Mouse (Mus musculus) CH12.LX (cell line): ENCODE measurements around the gene Pptc7. TPM values are rescaled to one million over a fixed set of nuclear protein-coding genes. Genes with fewer than 3 reads are reported as not detected.

Experiments used
- DNase-seq: peaks from one replicate; pipeline ENCODE4 v3.0.0-alpha.2; 2013; ENCODE audit errors: extremely low read depth
- H3K27ac ChIP-seq: 2 replicates; pipeline ENCODE4 v1.5.1; 2012; ENCODE audit warnings: low read depth, mild to moderate bottlenecking, control low read depth, moderate library complexity; ENCODE audit not compliant: insufficient read depth
- H3K27me3 ChIP-seq: replicated peaks from 2 replicates; pipeline ENCODE3; 2012; ENCODE audit warnings: inconsistent platforms
- H3K36me3 ChIP-seq, 2 experiments: replicated peaks in 1 of 2; 2 replicates each; pipeline versions ENCODE3 to v1.6.1; 2012; ENCODE audit warnings: inconsistent platforms in 1 of 2, low read length in 1 of 2, mild to moderate bottlenecking in 1 of 2, mixed read lengths in 1 of 2, moderate library complexity in 1 of 2; ENCODE audit not compliant: control insufficient read depth in 1 of 2, insufficient read depth in 1 of 2
- H3K4me1 ChIP-seq, 2 experiments: 2 replicates each; pipeline ENCODE4 v1.6.1; 2012; ENCODE audit warnings: inconsistent platforms in 1 of 2, moderate library complexity in 1 of 2; ENCODE audit not compliant: insufficient read depth in 2 of 2, control insufficient read depth in 1 of 2
- H3K4me2 ChIP-seq: 2 replicates; pipeline ENCODE4 v1.6.1; 2012; ENCODE audit warnings: low read depth, mild to moderate bottlenecking, control low read depth; ENCODE audit not compliant: poor library complexity, insufficient read depth, severe bottlenecking
- H3K4me3 ChIP-seq, 3 experiments: fragments of 150-350 bp in 1 of 3; sonication (generic) in 1 of 3; replicated peaks in 1 of 3; 2 replicates each; pipeline versions ENCODE3 to v1.5.1; 2011 to 2012; ENCODE audit warnings: low read depth in 2 of 3, low read length in 2 of 3, mild to moderate bottlenecking in 2 of 3, moderate library complexity in 2 of 3, control low read depth in 1 of 3, improper control_type of control experiment in 1 of 3, inconsistent platforms in 1 of 3, mixed read lengths in 1 of 3; ENCODE audit not compliant: poor library complexity in 1 of 3
- H3K79me2 ChIP-seq: replicated peaks from 2 replicates; pipeline ENCODE4 v1.6.1; 2012; ENCODE audit warnings: mild to moderate bottlenecking, moderate library complexity; ENCODE audit not compliant: control insufficient read depth, poor library complexity, insufficient read depth, severe bottlenecking; ENCODE audit errors: extremely low read depth
- H3K9ac ChIP-seq: 2 replicates; pipeline ENCODE4 v1.6.1; 2012; ENCODE audit warnings: low read depth, mild to moderate bottlenecking, control low read depth, moderate library complexity; ENCODE audit not compliant: insufficient read depth
- H3K9me3 ChIP-seq: replicated peaks from 2 replicates; pipeline ENCODE3; 2012; ENCODE audit warnings: low read length, inconsistent platforms, mixed read lengths
- ELF1 ChIP-seq: IDR thresholded peaks from 2 replicates; pipeline ENCODE4 v1.6.1; 2014; ENCODE audit warnings: low read depth, mild to moderate bottlenecking, inconsistent platforms, low read length, improper control_type of control experiment
- EP300 ChIP-seq: IDR thresholded peaks from 2 replicates; pipeline ENCODE4 v1.6.1; 2011; ENCODE audit warnings: low read length, improper control_type of control experiment
- GABPA ChIP-seq: IDR thresholded peaks from 2 replicates; pipeline ENCODE4 v1.6.1; 2012; ENCODE audit warnings: low read depth, low read length, improper control_type of control experiment, inconsistent platforms; ENCODE audit not compliant: insufficient replicate concordance
- HCFC1 ChIP-seq: IDR thresholded peaks from 2 replicates; pipeline ENCODE4 v1.6.1; 2012; ENCODE audit warnings: low read depth, mild to moderate bottlenecking, inconsistent platforms, low read length, improper control_type of control experiment
- JUN ChIP-seq: IDR thresholded peaks from 2 replicates; pipeline ENCODE4 v1.6.1; 2011; ENCODE audit warnings: low read depth, mild to moderate bottlenecking, low read length, improper control_type of control experiment, moderate library complexity; ENCODE audit not compliant: insufficient read depth
- MAX ChIP-seq: IDR thresholded peaks from 2 replicates; pipeline ENCODE4 v1.6.1; 2011; ENCODE audit warnings: low read length, improper control_type of control experiment
- MAZ ChIP-seq: IDR thresholded peaks from 2 replicates; pipeline ENCODE4 v1.6.1; 2012; ENCODE audit warnings: low read depth, mild to moderate bottlenecking, inconsistent platforms, low read length, improper control_type of control experiment, moderate library complexity
- MXI1 ChIP-seq: IDR thresholded peaks from 2 replicates; pipeline ENCODE4 v1.6.1; 2011; ENCODE audit warnings: mild to moderate bottlenecking, low read depth, low read length, improper control_type of control experiment
- NRF1 ChIP-seq: IDR thresholded peaks from 2 replicates; pipeline ENCODE4 v1.6.1; 2014; ENCODE audit warnings: low read depth, mild to moderate bottlenecking, inconsistent platforms, low read length, improper control_type of control experiment, moderate library complexity
- SIN3A ChIP-seq: IDR thresholded peaks from 2 replicates; pipeline ENCODE4 v1.6.1; 2012; ENCODE audit warnings: low read length, improper control_type of control experiment, inconsistent platforms
- TBP ChIP-seq: conservative IDR thresholded peaks from 2 replicates; pipeline ENCODE4 v1.6.1; 2011; ENCODE audit warnings: low read depth, low read length, improper control_type of control experiment
- TCF12 ChIP-seq: IDR thresholded peaks from 2 replicates; pipeline ENCODE4 v1.6.1; 2014; ENCODE audit warnings: low read depth, mild to moderate bottlenecking, inconsistent platforms, low read length, improper control_type of control experiment
- UBTF ChIP-seq: IDR thresholded peaks from 2 replicates; pipeline ENCODE4 v1.6.1; 2012; ENCODE audit warnings: low read depth, mild to moderate bottlenecking, inconsistent platforms, low read length, improper control_type of control experiment, moderate library complexity
- ZMIZ1 ChIP-seq: IDR thresholded peaks from 2 replicates; pipeline ENCODE4 v1.6.1; 2012; ENCODE audit warnings: low read depth, mild to moderate bottlenecking, inconsistent platforms, low read length, improper control_type of control experiment
- dilution Hi-C: fragments of 300-500 bp; cut with MboI; formaldehyde crosslinking; loops from 2 replicates; pipeline ENCODE4 v1.14.3; 2020; ENCODE audit warnings: low sequenced_read_pairs; ENCODE audit not compliant: extremely low pct_unique_long_range_greater_than_20kb, extremely low pct_ligation_motif_present
- in situ Hi-C: fragments of 300-500 bp; cut with MboI; formaldehyde crosslinking; loops from 3 replicates; pipeline ENCODE4 v1.14.3; 2019; ENCODE audit warnings: low sequenced_read_pairs, low pct_ligation_motif_present, low pct_unique_long_range_greater_than_20kb, mixed read lengths
- polyA plus RNA-seq: library from polyadenylated mRNA; unstranded; fragments of >175 nt; gene quantifications from 2 replicates; pipeline ENCODE4 v1.2.1, GENCODE M21; 2012; ENCODE audit warnings: low read depth; ENCODE audit not compliant: insufficient read length
- total RNA-seq, 2 experiments: library from RNA; depleted of rRNA; stranded (reverse); fragments of 300-350 nt in 1 of 2; fragments of >200 nt in 1 of 2; gene quantifications; 2 replicates each; pipeline ENCODE4 v1.2.3; 2012 to 2014

Pptc7 gene
- total and polyA plus RNA-seq, 3 experiments, result 17.1 to 25.9 (median 23.6) TPM

- TF ChIP-seq TCF12 (no peak), UBTF (no peak), ZMIZ1 (no peak), NRF1 (no peak), MAZ (no peak), EP300 (no peak), ELF1 (no peak), MAX (no peak), SIN3A (no peak), TBP (no peak), GABPA (no peak), HCFC1 (no peak)
- Histone ChIP-seq H3K4me2 (no peak overlapping the region), H3K27me3 (no peaks in the 10 kb centered on the region), H3K27ac (no peak overlapping the region), H3K9ac (no peak overlapping the region), H3K9me3 (no peaks in the 10 kb centered on the region), H3K36me3 (peaks cover 61 to 90% of the 10 kb centered on the region in 2 experiments), H3K4me1 (peaks cover 13 to 26% of the 10 kb centered on the region in 2 experiments; a peak in 3 of 4 replicates), H3K4me3 (no peak overlapping the region), H3K79me2 (no peaks in the 10 kb centered on the region)
- no peak for DNase-seq
- in situ Hi-C loops, result no loop called here
- dilution Hi-C loops, result no loop called here
Observed at GRCm38 (mm10) chr5:122242521-122243123, 41.5 kb upstream of the Pptc7 start.

- Histone ChIP-seq H3K79me2 (no peaks in the 10 kb centered on the region), H3K9me3 (no peaks in the 10 kb centered on the region), H3K27me3 (no peaks in the 10 kb centered on the region), H3K4me1 (peaks cover 13 to 26% of the 10 kb centered on the region in 2 experiments; a peak in 3 of 4 replicates), H3K36me3 (peaks cover 63 to 92% of the 10 kb centered on the region in 2 experiments), H3K9ac (no peak overlapping the region), H3K4me3 (no peak overlapping the region), H3K4me2 (no peak overlapping the region), H3K27ac (no peak overlapping the region)
- TF ChIP-seq JUN (no peak), MXI1 (no peak), HCFC1 (no peak)
- dilution Hi-C loops (no loop called here), in situ Hi-C loops (no loop called here)
- no peak for DNase-seq
Observed at GRCm38 (mm10) chr5:122243781-122244523, 40.2 kb upstream of the Pptc7 start.
